Mouse (Mus musculus): ENCODE measurements around the gene H2-D1. TPM values are rescaled to one million over a fixed set of nuclear protein-coding genes. Genes with fewer than 3 reads are reported as not detected.
A peak's percentile ranks its signal among the peaks of the same experiment; 100 is the strongest.
"Not testable (repeated sequence)": the region's sequence is repeated elsewhere in the genome, so short reads cannot be mapped to it uniquely, and the experiment has no call there.

The H2-D1 gene
- polyA plus RNA-seq, 1 experiment from 2014 or later = 16.3 TPM

GRCm38 (mm10) chr17:35301645-35302258 lies 39.2 kb downstream of the H2-D1 start:
- no peak overlapping the region for H3K27ac ChIP-seq (replicated peaks; ENCODE audit: low read depth, low read length)
- no peaks in the 10 kb centered on the region for H3K27me3 ChIP-seq (ENCODE audit: control insufficient read depth, insufficient read depth, low read length)
- no peaks in the 10 kb centered on the region for H3K9me3 ChIP-seq (ENCODE audit: control insufficient read depth, low read length)
- no peaks in the 10 kb centered on the region for H3K4me1 ChIP-seq (ENCODE audit: control insufficient read depth, insufficient read depth, low read length)
- H3K9ac ChIP-seq (ENCODE audit: low read length) = no peak overlapping the region
- DNase-seq (ENCODE audit: low spot score) = peak; percentile 87
- no peak overlapping the region for H3K4me2 ChIP-seq (ENCODE audit: low read depth, severe bottlenecking)
- H3K36me3 ChIP-seq (ENCODE audit: control insufficient read depth, insufficient read depth, low read length) = no peaks in the 10 kb centered on the region
- H3K4me3 ChIP-seq (ENCODE audit: low read depth, low read length) = no peak overlapping the region
- ATAC-seq (ENCODE audit: insufficient number of reproducible peaks, low FRiP score, low TSS enrichment, low read depth) = no peak
- WGBS = 29% methylated on average over 13 of the region's 13 CpGs

GRCm38 (mm10) chr17:35303271-35303670 lies 40.7 kb downstream of the H2-D1 start:
- Histone ChIP-seq H3K27ac (replicated peaks; ENCODE audit: low read depth, low read length) (no peak overlapping the region), H3K9ac (ENCODE audit: low read length) (no peak overlapping the region), H3K4me1 (ENCODE audit: control insufficient read depth, insufficient read depth, low read length) (no peaks in the 10 kb centered on the region), H3K4me2 (ENCODE audit: low read depth, severe bottlenecking) (no peak overlapping the region), H3K36me3 (ENCODE audit: control insufficient read depth, insufficient read depth, low read length) (no peaks in the 10 kb centered on the region), H3K4me3 (ENCODE audit: low read depth, low read length) (no peak overlapping the region), H3K27me3 (ENCODE audit: control insufficient read depth, insufficient read depth, low read length) (no peaks in the 10 kb centered on the region), H3K9me3 (ENCODE audit: control insufficient read depth, low read length) (no peaks in the 10 kb centered on the region)
- no peak for DNase-seq (ENCODE audit: low spot score)
- 73% methylated on average over 2 of the region's 2 CpGs for WGBS
- no peak for ATAC-seq (ENCODE audit: insufficient number of reproducible peaks, low FRiP score, low TSS enrichment, low read depth)

DNA sequence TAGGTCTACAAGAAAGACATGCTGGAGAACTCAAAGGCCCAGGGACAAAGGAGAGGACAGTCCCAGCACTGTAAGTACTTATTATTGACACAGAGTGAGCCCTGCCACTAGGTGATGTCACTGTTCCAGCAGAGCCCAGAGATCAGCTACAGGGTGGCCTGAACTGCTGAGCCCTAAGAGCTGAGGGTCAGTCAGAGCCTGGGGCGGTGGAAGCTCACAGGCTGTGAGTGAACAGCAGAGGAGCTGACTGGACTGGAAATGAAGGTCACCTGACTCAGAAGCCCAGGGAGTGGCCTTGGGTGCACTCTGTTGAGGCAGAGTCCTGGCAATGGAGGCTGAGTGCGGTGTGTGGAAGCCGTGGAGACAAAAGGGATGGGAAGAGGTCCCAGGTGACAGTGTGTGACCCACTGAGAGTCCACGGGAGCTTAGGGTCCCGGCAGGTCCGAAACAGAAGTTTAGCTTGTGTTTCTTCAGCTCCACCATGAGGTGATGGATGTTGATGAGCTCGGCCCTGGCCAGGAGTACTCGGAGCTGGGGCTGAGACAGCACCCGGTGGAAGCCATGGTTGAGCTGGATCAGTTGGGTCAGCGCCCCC lies 41.3 kb downstream of the H2-D1 start:
- Histone ChIP-seq H3K27ac (replicated peaks; ENCODE audit: low read depth, low read length) (no peak overlapping the region), H3K9ac (ENCODE audit: low read length) (no peak overlapping the region), H3K4me1 (ENCODE audit: control insufficient read depth, insufficient read depth, low read length) (no peaks in the 10 kb centered on the region), H3K4me2 (ENCODE audit: low read depth, severe bottlenecking) (no peak overlapping the region), H3K9me3 (ENCODE audit: control insufficient read depth, low read length) (no peaks in the 10 kb centered on the region), H3K4me3 (ENCODE audit: low read depth, low read length) (no peak overlapping the region), H3K36me3 (ENCODE audit: control insufficient read depth, insufficient read depth, low read length) (no peaks in the 10 kb centered on the region), H3K27me3 (ENCODE audit: control insufficient read depth, insufficient read depth, low read length) (no peaks in the 10 kb centered on the region)
- DNase-seq (ENCODE audit: low spot score) (no peak), ATAC-seq (ENCODE audit: insufficient number of reproducible peaks, low FRiP score, low TSS enrichment, low read depth) (no peak)
- WGBS = 87% methylated on average over 10 of the region's 10 CpGs

- Histone ChIP-seq H3K4me2 (ENCODE audit: low read depth, severe bottlenecking) (no peak overlapping the region), H3K9me3 (ENCODE audit: control insufficient read depth, low read length) (no peaks in the 10 kb centered on the region), H3K27ac (replicated peaks; ENCODE audit: low read depth, low read length) (no peak overlapping the region), H3K4me3 (ENCODE audit: low read depth, low read length) (no peak overlapping the region), H3K4me1 (ENCODE audit: control insufficient read depth, insufficient read depth, low read length) (no peaks in the 10 kb centered on the region), H3K27me3 (ENCODE audit: control insufficient read depth, insufficient read depth, low read length) (no peaks in the 10 kb centered on the region), H3K9ac (ENCODE audit: low read length) (no peak overlapping the region), H3K36me3 (ENCODE audit: control insufficient read depth, insufficient read depth, low read length) (no peaks in the 10 kb centered on the region)
- 72% methylated on average over 6 of the region's 6 CpGs for WGBS
- ATAC-seq (ENCODE audit: insufficient number of reproducible peaks, low FRiP score, low TSS enrichment, low read depth) (no peak), DNase-seq (ENCODE audit: low spot score) (no peak)
These were observed 41.9 kb downstream of the H2-D1 start for GRCm38 (mm10) chr17:35304478-35304877.

DNA sequence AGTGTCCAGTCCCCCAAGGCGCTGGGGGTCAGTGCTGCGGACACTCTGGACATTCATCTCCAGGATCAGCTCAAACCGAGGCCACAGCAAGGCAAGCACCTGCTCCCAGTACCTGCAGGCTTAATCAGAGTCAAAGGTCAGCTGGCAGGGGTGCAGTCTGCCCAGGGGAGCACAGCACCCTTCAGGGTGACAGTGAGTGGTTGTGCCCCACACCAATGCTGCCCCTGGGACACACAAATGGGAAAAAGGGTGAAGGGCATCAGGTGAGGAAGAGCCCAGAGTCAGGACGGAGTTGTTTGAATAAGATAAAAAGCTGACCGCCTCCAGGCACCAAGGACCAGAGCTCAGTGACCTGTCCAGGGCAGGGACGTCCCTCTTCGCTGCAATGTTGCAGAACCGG lies 42.4 kb downstream of the H2-D1 start:
- not testable (repeated sequence) for H3K4me3 ChIP-seq (ENCODE audit: low read depth, low read length); H3K9me3 ChIP-seq (ENCODE audit: control insufficient read depth, low read length); H3K27me3 ChIP-seq (ENCODE audit: control insufficient read depth, insufficient read depth, low read length); DNase-seq (ENCODE audit: low spot score); H3K4me2 ChIP-seq (ENCODE audit: low read depth, severe bottlenecking); H3K36me3 ChIP-seq (ENCODE audit: control insufficient read depth, insufficient read depth, low read length); H3K9ac ChIP-seq (ENCODE audit: low read length); H3K27ac ChIP-seq (replicated peaks; ENCODE audit: low read depth, low read length); ATAC-seq (ENCODE audit: insufficient number of reproducible peaks, low FRiP score, low TSS enrichment, low read depth); H3K4me1 ChIP-seq (ENCODE audit: control insufficient read depth, insufficient read depth, low read length)
- WGBS = 81% methylated on average over 8 of the region's 8 CpGs

Small RNA genes lying within 50 kb of the gene (microRNA-seq; reads per million reads assigned to microRNA genes)
- gene Mir6975 (2.7 reads per million), gene Mir8094 (not detected)

Other genes starting within 250 kb of the H2-D1 start
- gene Vwa7, start 246.2 kb upstream of the H2-D1 start, polyA plus RNA-seq (2014; fragmentation: Nextera tagmentation; extraction: Ambion mirVana) = 0.07 and 0.16 TPM in 2 replicates
- gene Sapcd1, start 234.7 kb upstream of the H2-D1 start, polyA plus RNA-seq (2014; fragmentation: Nextera tagmentation; extraction: Ambion mirVana) = 1.4 TPM in 2 replicates
- 3.5 and 3.7 TPM in 2 replicates for gene Msh5, start 216.0 kb upstream of the H2-D1 start, polyA plus RNA-seq (2014; fragmentation: Nextera tagmentation; extraction: Ambion mirVana)
- gene Clic1, start 212.8 kb upstream of the H2-D1 start, polyA plus RNA-seq (2014; fragmentation: Nextera tagmentation; extraction: Ambion mirVana) = 52.1 and 76.7 TPM in 2 replicates
- 553 and 582 TPM in 2 replicates for gene Ddah2, start 203.7 kb upstream of the H2-D1 start, polyA plus RNA-seq (2014; fragmentation: Nextera tagmentation; extraction: Ambion mirVana)
- 0.16 TPM in 1 of 2 replicates, not detected in the other for gene Ly6g6c, start 197.3 kb upstream of the H2-D1 start, polyA plus RNA-seq (2014; fragmentation: Nextera tagmentation; extraction: Ambion mirVana)
- gene Mpig6b, start 196.5 kb upstream of the H2-D1 start, polyA plus RNA-seq (2014; fragmentation: Nextera tagmentation; extraction: Ambion mirVana) = 0.84 and 1.2 TPM in 2 replicates
- gene Ly6g6e, start 185.8 kb upstream of the H2-D1 start, polyA plus RNA-seq (2014; fragmentation: Nextera tagmentation; extraction: Ambion mirVana) = 1.5 and 2.1 TPM in 2 replicates
- 0.72 and 1.6 TPM in 2 replicates for gene Ly6g6d, start 184.7 kb upstream of the H2-D1 start, polyA plus RNA-seq (2014; fragmentation: Nextera tagmentation; extraction: Ambion mirVana)
- 0.27 and 0.73 TPM in 2 replicates for gene Ly6g6f, start 177.1 kb upstream of the H2-D1 start, polyA plus RNA-seq (2014; fragmentation: Nextera tagmentation; extraction: Ambion mirVana)
- 43.1 and 46.9 TPM in 2 replicates for gene Abhd16a, start 173.5 kb upstream of the H2-D1 start, polyA plus RNA-seq (2014; fragmentation: Nextera tagmentation; extraction: Ambion mirVana)
- not detected in 2 replicates for gene Ly6g5c, start 154.5 kb upstream of the H2-D1 start, polyA plus RNA-seq (2014; fragmentation: Nextera tagmentation; extraction: Ambion mirVana)
- gene Ly6g5b, start 147.3 kb upstream of the H2-D1 start, polyA plus RNA-seq (2014; fragmentation: Nextera tagmentation; extraction: Ambion mirVana) = 0.44 and 0.75 TPM in 2 replicates
- gene Gpank1, start 141.3 kb upstream of the H2-D1 start, polyA plus RNA-seq (2014; fragmentation: Nextera tagmentation; extraction: Ambion mirVana) = 24.0 and 29.1 TPM in 2 replicates
- 277 and 290 TPM in 2 replicates for gene Csnk2b, start 140.7 kb upstream of the H2-D1 start, polyA plus RNA-seq (2014; fragmentation: Nextera tagmentation; extraction: Ambion mirVana)
- 8.6 and 8.9 TPM in 2 replicates for gene D17H6S53E, start 136.4 kb upstream of the H2-D1 start, polyA plus RNA-seq (2014; fragmentation: Nextera tagmentation; extraction: Ambion mirVana)
- gene Apom, start 130.7 kb upstream of the H2-D1 start, polyA plus RNA-seq (2014; fragmentation: Nextera tagmentation; extraction: Ambion mirVana) = 0.44 and 1.5 TPM in 2 replicates
- gene Bag6, start 127.6 kb upstream of the H2-D1 start, polyA plus RNA-seq (2014; fragmentation: Nextera tagmentation; extraction: Ambion mirVana) = 103 and 104 TPM in 2 replicates
- gene Prrc2a, start 97.8 kb upstream of the H2-D1 start, polyA plus RNA-seq (2014; fragmentation: Nextera tagmentation; extraction: Ambion mirVana) = 215 and 234 TPM in 2 replicates
- gene Aif1, start 86.7 kb upstream of the H2-D1 start, polyA plus RNA-seq (2014; fragmentation: Nextera tagmentation; extraction: Ambion mirVana) = 3.4 and 3.9 TPM in 2 replicates
- 4.0 and 4.7 TPM in 2 replicates for gene Lst1, start 74.3 kb upstream of the H2-D1 start, polyA plus RNA-seq (2014; fragmentation: Nextera tagmentation; extraction: Ambion mirVana)
- 0.45 and 0.54 TPM in 2 replicates for gene Ltb, start 68.3 kb upstream of the H2-D1 start, polyA plus RNA-seq (2014; fragmentation: Nextera tagmentation; extraction: Ambion mirVana)
- gene Tnf, start 60.7 kb upstream of the H2-D1 start, polyA plus RNA-seq (2014; fragmentation: Nextera tagmentation; extraction: Ambion mirVana) = not detected in 2 replicates
- 0.11 and 0.27 TPM in 2 replicates for gene Lta, start 57.4 kb upstream of the H2-D1 start, polyA plus RNA-seq (2014; fragmentation: Nextera tagmentation; extraction: Ambion mirVana)
- not detected in 2 replicates for gene Gm16181, start 41.9 kb upstream of the H2-D1 start, polyA plus RNA-seq (2014; fragmentation: Nextera tagmentation; extraction: Ambion mirVana)
- gene Atp6v1g2, start 29.1 kb upstream of the H2-D1 start, polyA plus RNA-seq (2014; fragmentation: Nextera tagmentation; extraction: Ambion mirVana) = 3.9 and 5.9 TPM in 2 replicates
- gene Nfkbil1, start 26.9 kb upstream of the H2-D1 start, polyA plus RNA-seq (2014; fragmentation: Nextera tagmentation; extraction: Ambion mirVana) = 4.0 and 4.6 TPM in 2 replicates
- 739 and 748 TPM in 2 replicates for gene Ddx39b, start 21.0 kb upstream of the H2-D1 start, polyA plus RNA-seq (2014; fragmentation: Nextera tagmentation; extraction: Ambion mirVana)
- gene H2-Q1, start 57.7 kb downstream of the H2-D1 start, polyA plus RNA-seq (2014; fragmentation: Nextera tagmentation; extraction: Ambion mirVana) = not detected in 2 replicates
- gene H2-Q2, start 79.5 kb downstream of the H2-D1 start, polyA plus RNA-seq (2014; fragmentation: Nextera tagmentation; extraction: Ambion mirVana) = 0.16 and 0.31 TPM in 2 replicates
- gene H2-Q4, start 116.9 kb downstream of the H2-D1 start, polyA plus RNA-seq (2014; fragmentation: Nextera tagmentation; extraction: Ambion mirVana) = 3.6 and 4.0 TPM in 2 replicates
- 2.5 and 3.1 TPM in 2 replicates for gene H2-Q6, start 162.1 kb downstream of the H2-D1 start, polyA plus RNA-seq (2014; fragmentation: Nextera tagmentation; extraction: Ambion mirVana)
- gene H2-Q7, start 176.4 kb downstream of the H2-D1 start, polyA plus RNA-seq (2014; fragmentation: Nextera tagmentation; extraction: Ambion mirVana) = 23.3 and 25.7 TPM in 2 replicates
- 0.26 and 0.72 TPM in 2 replicates for gene H2-Q10, start 207.4 kb downstream of the H2-D1 start, polyA plus RNA-seq (2014; fragmentation: Nextera tagmentation; extraction: Ambion mirVana)
- gene Pou5f1, start 243.3 kb downstream of the H2-D1 start, polyA plus RNA-seq (2014; fragmentation: Nextera tagmentation; extraction: Ambion mirVana) = 0.11 TPM in 1 of 2 replicates, not detected in the other